Comparison of ENCODE assay signal across 26 mouse cellular contexts in the genomic region with DNA sequence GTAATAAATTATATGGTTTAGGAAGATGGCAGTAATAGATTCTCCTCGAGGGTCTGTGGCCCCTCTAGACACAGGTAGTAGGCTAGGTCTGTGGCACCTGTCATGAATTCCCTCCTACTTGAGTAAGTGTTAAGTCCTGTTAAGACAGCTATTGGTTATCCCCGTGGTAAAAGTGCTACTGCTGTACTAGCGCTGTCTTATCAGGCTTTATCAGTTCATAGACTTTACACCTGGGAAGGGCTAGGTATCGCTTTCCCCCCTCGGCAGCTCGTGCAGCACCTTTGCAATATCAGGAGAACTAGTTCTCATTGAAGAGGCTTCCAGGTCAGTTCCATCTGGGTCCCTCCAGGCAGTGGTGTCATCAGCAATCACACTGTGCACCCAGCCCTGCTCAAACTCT. TPM values are rescaled to one million over a fixed set of nuclear protein-coding genes. Genes with fewer than 3 reads are reported as not detected.
DNase-seq lines count a peak whose midpoint lies in the region; ATAC-seq and TF ChIP-seq lines count a peak whose summit lies in the region.
"Had no signal": no experiment of that assay in that cellular context is flagged by ENCODE, and none has a peak within 500 bp of the region (broad histone marks: within the 10 kb centered on the region; RNA-seq: fewer than 3 reads in every experiment).

No protein-coding gene starts in this region.

- TF ChIP-seq CTCF in stomach, postnatal 0 days (IDR thresholded peaks at IDR 0.05; ENCODE audit: low read depth): no peak

- no peak overlapping the region for H3K9ac ChIP-seq in intestine, embryonic 14.5 days (ENCODE audit: low read length)
- H3K9ac ChIP-seq in intestine, embryonic 16.5 days (ENCODE audit: low read depth, low read length): no peak overlapping the region
- H3K9ac ChIP-seq in stomach, postnatal 0 days (ENCODE audit: low read length): no peak overlapping the region
- no peak overlapping the region for H3K9ac ChIP-seq in midbrain, embryonic 11.5 days (ENCODE audit: low read length)
- H3K9ac ChIP-seq: embryonic facial prominence, embryonic 13.5 days; embryonic facial prominence, embryonic 15.5 days; forebrain, embryonic 12.5 days; forebrain, postnatal 0 days had no signal

- ATAC-seq in intestine, embryonic 14.5 days (replicated peaks; ENCODE audit: low FRiP score, low TSS enrichment, low read depth): 0 out of 2 replicates have a peak, but pooled peaks have one; percentile 27
- ATAC-seq in intestine, embryonic 16.5 days: peak; percentile 91
- no peak for ATAC-seq in stomach, postnatal 0 days (ENCODE audit: low FRiP score, low TSS enrichment)
- ATAC-seq in midbrain, embryonic 11.5 days (ENCODE audit: low FRiP score): no peak
- ATAC-seq: activated CD4-positive, CD25-positive, alpha-beta regulatory T cell, adult 4 months; CD4-positive, CD25-positive, alpha-beta regulatory T cell, adult 4 months; forebrain, embryonic 14.5 days; forebrain, postnatal 0 days; Patski had no signal

- H3K9me3 ChIP-seq in intestine, embryonic 14.5 days (ENCODE audit: control insufficient read depth, low read length): no peaks in the 10 kb centered on the region
- H3K9me3 ChIP-seq in intestine, embryonic 16.5 days (ENCODE audit: control insufficient read depth, low read length): no peaks in the 10 kb centered on the region
- no peaks in the 10 kb centered on the region for H3K9me3 ChIP-seq in stomach, postnatal 0 days (ENCODE audit: control insufficient read depth, low read length)
- H3K9me3 ChIP-seq in midbrain, embryonic 11.5 days (ENCODE audit: control insufficient read depth, low read length): no peaks in the 10 kb centered on the region
- H3K9me3 ChIP-seq in embryonic facial prominence, embryonic 10.5 days: no peaks in the 10 kb centered on the region
- H3K9me3 ChIP-seq: embryonic facial prominence, embryonic 13.5 days; embryonic facial prominence, embryonic 15.5 days; forebrain, embryonic 10.5 days; forebrain, embryonic 12.5 days; G1E had no signal

- H3K36me3 ChIP-seq in intestine, embryonic 14.5 days (ENCODE audit: control insufficient read depth, insufficient read depth, low read length): peaks cover 8% of the 10 kb centered on the region; the same call in 1 of the 2 replicates
- H3K36me3 ChIP-seq in intestine, embryonic 16.5 days (ENCODE audit: control insufficient read depth, insufficient read depth, low read length): no peaks in the 10 kb centered on the region
- H3K36me3 ChIP-seq in stomach, postnatal 0 days (ENCODE audit: control insufficient read depth, insufficient read depth, low read length): peaks cover 2% of the 10 kb centered on the region; the same call in 1 of the 2 replicates
- H3K36me3 ChIP-seq in midbrain, embryonic 11.5 days (ENCODE audit: control insufficient read depth, insufficient read depth, low read length): no peaks in the 10 kb centered on the region
- peaks cover 22% of the 10 kb centered on the region for H3K36me3 ChIP-seq in embryonic facial prominence, embryonic 10.5 days (replicated peaks)
- H3K36me3 ChIP-seq: forebrain, embryonic 12.5 days had no signal

- no peak for TF ChIP-seq EP300 in stomach, postnatal 0 days (optimal IDR thresholded peaks at IDR 0.05)

- 76% methylated on average over 6 of the region's 6 CpGs for WGBS in intestine, embryonic 14.5 days
- 62% methylated on average over 6 of the region's 6 CpGs for WGBS in intestine, embryonic 16.5 days
- WGBS in stomach, postnatal 0 days: 71% methylated on average over 6 of the region's 6 CpGs
- WGBS in midbrain, embryonic 11.5 days: 93% methylated on average over 6 of the region's 6 CpGs
- WGBS in embryonic facial prominence, embryonic 10.5 days: 91% methylated on average over 6 of the region's 6 CpGs

- no peak overlapping the region for H3K4me2 ChIP-seq in intestine, embryonic 14.5 days (ENCODE audit: low read length)
- H3K4me2 ChIP-seq in intestine, embryonic 16.5 days (ENCODE audit: low read depth, low read length): no peak overlapping the region
- H3K4me2 ChIP-seq in stomach, postnatal 0 days (replicated peaks; ENCODE audit: low read depth): no peak overlapping the region
- H3K4me2 ChIP-seq in midbrain, embryonic 11.5 days: no peak overlapping the region
- H3K4me2 ChIP-seq: embryonic facial prominence, embryonic 13.5 days; embryonic facial prominence, embryonic 15.5 days; forebrain, embryonic 12.5 days had no signal

- H3K4me1 ChIP-seq in intestine, embryonic 14.5 days (replicated peaks; ENCODE audit: control insufficient read depth, insufficient read depth, low read length): no peaks in the 10 kb centered on the region
- H3K4me1 ChIP-seq in intestine, embryonic 16.5 days (ENCODE audit: control insufficient read depth, insufficient read depth, low read length): 0 out of 2 replicates have a peak, but pooled peaks cover 3% of the 10 kb centered on the region
- no peaks in the 10 kb centered on the region for H3K4me1 ChIP-seq in stomach, postnatal 0 days (replicated peaks; ENCODE audit: control insufficient read depth, insufficient read depth)
- peaks cover 3% of the 10 kb centered on the region; the same call in 1 of the 2 replicates for H3K4me1 ChIP-seq in midbrain, embryonic 11.5 days (ENCODE audit: control insufficient read depth, insufficient read depth, low read length)
- H3K4me1 ChIP-seq in embryonic facial prominence, embryonic 10.5 days: peaks cover 22% of the 10 kb centered on the region; the same call in 1 of the 2 replicates
- H3K4me1 ChIP-seq: embryonic facial prominence, embryonic 13.5 days; embryonic facial prominence, embryonic 15.5 days had no signal

- no peak overlapping the region for H3K4me3 ChIP-seq in intestine, embryonic 14.5 days (ENCODE audit: low read depth, low read length)
- no peak overlapping the region for H3K4me3 ChIP-seq in intestine, embryonic 16.5 days (ENCODE audit: low read length)
- H3K4me3 ChIP-seq in stomach, postnatal 0 days (ENCODE audit: low read depth, low read length): no peak overlapping the region
- no peak overlapping the region for H3K4me3 ChIP-seq in midbrain, embryonic 11.5 days (ENCODE audit: low read depth, low read length)
- H3K4me3 ChIP-seq in embryonic facial prominence, embryonic 10.5 days: no peak overlapping the region
- H3K4me3 ChIP-seq: embryonic facial prominence, embryonic 13.5 days; embryonic facial prominence, embryonic 15.5 days; erythroblast, embryonic 14.5 days; forebrain, embryonic 10.5 days; forebrain, embryonic 12.5 days had no signal

- H3K27me3 ChIP-seq in intestine, embryonic 14.5 days (replicated peaks; ENCODE audit: control insufficient read depth, insufficient read depth, low read length): no peaks in the 10 kb centered on the region
- no peaks in the 10 kb centered on the region for H3K27me3 ChIP-seq in intestine, embryonic 16.5 days (replicated peaks; ENCODE audit: control insufficient read depth, insufficient read depth, low read length)
- no peaks in the 10 kb centered on the region for H3K27me3 ChIP-seq in stomach, postnatal 0 days (ENCODE audit: control insufficient read depth, insufficient read depth, low read length)
- H3K27me3 ChIP-seq in midbrain, embryonic 11.5 days (ENCODE audit: control insufficient read depth, insufficient read depth, low read length): no peaks in the 10 kb centered on the region
- no peaks in the 10 kb centered on the region for H3K27me3 ChIP-seq in embryonic facial prominence, embryonic 10.5 days (replicated peaks; ENCODE audit: low read depth, poor library complexity, severe bottlenecking)
- H3K27me3 ChIP-seq: CH12.LX; embryonic facial prominence, embryonic 13.5 days; embryonic facial prominence, embryonic 15.5 days; forebrain, embryonic 12.5 days; Patski had no signal

- no peak overlapping the region for H3K27ac ChIP-seq in intestine, embryonic 14.5 days (ENCODE audit: low read depth)
- H3K27ac ChIP-seq in intestine, embryonic 16.5 days (ENCODE audit: low read length): no peak overlapping the region
- H3K27ac ChIP-seq in stomach, postnatal 0 days (replicated peaks): no peak overlapping the region
- H3K27ac ChIP-seq in midbrain, embryonic 11.5 days (ENCODE audit: low read depth, low read length): no peak overlapping the region
- no peak overlapping the region for H3K27ac ChIP-seq in embryonic facial prominence, embryonic 10.5 days (replicated peaks)
- H3K27ac ChIP-seq: embryonic facial prominence, embryonic 13.5 days; embryonic facial prominence, embryonic 15.5 days; forebrain, embryonic 10.5 days; forebrain, embryonic 12.5 days had no signal

- DNase-seq in intestine, embryonic 14.5 days (ENCODE audit: low spot score): no peak
- peak; percentile 23 for DNase-seq in stomach, postnatal 0 days (ENCODE audit: low spot score)
- DNase-seq in midbrain, embryonic 11.5 days (ENCODE audit: low spot score, missing footprints): no peak
- no peak for DNase-seq in embryonic facial prominence, embryonic 10.5 days (ENCODE audit: low spot score)
- DNase-seq: adrenal gland, adult 8-10 months; adrenal gland, postnatal 14 days; adrenal gland, postnatal 36 days; B cell, adult 2 months; cerebellum, adult 11-12 months; cerebellum, adult 2 months; cerebellum, adult 9-10 months; cerebellum, postnatal 10 days; cerebellum, postnatal 25 days; forebrain, postnatal 0 days had no signal

RNA-seq across cellular contexts. Expression of a gene that starts 24.7 kb away (rescaled TPM):
- 206 and 211 TPM in 2 replicates for polyA plus RNA-seq in intestine, embryonic 14.5 days (2014; fragmentation: Nextera tagmentation; extraction: Ambion mirVana)
- 165 and 184 TPM in 2 replicates for polyA plus RNA-seq in intestine, embryonic 16.5 days (2015; fragmentation: Nextera tagmentation; extraction: Ambion mirVana)
- polyA plus RNA-seq in stomach, postnatal 0 days (2015; fragmentation: Nextera tagmentation; extraction: Ambion mirVana): 90.8 and 92.8 TPM in 2 replicates
- 252 and 256 TPM in 2 replicates for polyA plus RNA-seq in midbrain, embryonic 11.5 days (2014; fragmentation: Nextera tagmentation; extraction: Ambion mirVana)
- 224 and 231 TPM in 2 replicates for polyA plus RNA-seq in embryonic facial prominence, embryonic 10.5 days (2016; fragmentation: Nextera tagmentation; extraction: Ambion mirVana)

RNA-seq across cellular contexts. Expression of a gene that starts 25.1 kb away (rescaled TPM):
- 33.8 and 35.5 TPM in 2 replicates for polyA plus RNA-seq in intestine, embryonic 14.5 days (2014; fragmentation: Nextera tagmentation; extraction: Ambion mirVana)
- 31.1 and 34.5 TPM in 2 replicates for polyA plus RNA-seq in intestine, embryonic 16.5 days (2015; fragmentation: Nextera tagmentation; extraction: Ambion mirVana)
- polyA plus RNA-seq in stomach, postnatal 0 days (2015; fragmentation: Nextera tagmentation; extraction: Ambion mirVana): 21.9 and 23.4 TPM in 2 replicates
- 38.8 and 40.4 TPM in 2 replicates for polyA plus RNA-seq in midbrain, embryonic 11.5 days (2014; fragmentation: Nextera tagmentation; extraction: Ambion mirVana)
- 34.3 and 37.3 TPM in 2 replicates for polyA plus RNA-seq in embryonic facial prominence, embryonic 10.5 days (2016; fragmentation: Nextera tagmentation; extraction: Ambion mirVana)

RNA-seq across cellular contexts. Expression of a gene that starts 54.5 kb away (rescaled TPM):
- 30.1 and 31.4 TPM in 2 replicates for polyA plus RNA-seq in intestine, embryonic 14.5 days (2014; fragmentation: Nextera tagmentation; extraction: Ambion mirVana)
- polyA plus RNA-seq in intestine, embryonic 16.5 days (2015; fragmentation: Nextera tagmentation; extraction: Ambion mirVana): 46.5 and 51.6 TPM in 2 replicates
- polyA plus RNA-seq in stomach, postnatal 0 days (2015; fragmentation: Nextera tagmentation; extraction: Ambion mirVana): 16.1 and 16.9 TPM in 2 replicates
- polyA plus RNA-seq in midbrain, embryonic 11.5 days (2014; fragmentation: Nextera tagmentation; extraction: Ambion mirVana): 27.4 and 28.2 TPM in 2 replicates
- 34.2 and 35.1 TPM in 2 replicates for polyA plus RNA-seq in embryonic facial prominence, embryonic 10.5 days (2016; fragmentation: Nextera tagmentation; extraction: Ambion mirVana)

Comparison
In these comparisons a context has a peak if more than half of its experiments do, and no peak if none do; other contexts are left out.
1. ATAC-seq: peak in intestine, embryonic 14.5 days (single experiment) and intestine, embryonic 16.5 days (single experiment); none in stomach, postnatal 0 days (single experiment) and midbrain, embryonic 11.5 days (single experiment).